Mouse (Mus musculus): ENCODE measurements around the gene Mgat5.

DNA sequence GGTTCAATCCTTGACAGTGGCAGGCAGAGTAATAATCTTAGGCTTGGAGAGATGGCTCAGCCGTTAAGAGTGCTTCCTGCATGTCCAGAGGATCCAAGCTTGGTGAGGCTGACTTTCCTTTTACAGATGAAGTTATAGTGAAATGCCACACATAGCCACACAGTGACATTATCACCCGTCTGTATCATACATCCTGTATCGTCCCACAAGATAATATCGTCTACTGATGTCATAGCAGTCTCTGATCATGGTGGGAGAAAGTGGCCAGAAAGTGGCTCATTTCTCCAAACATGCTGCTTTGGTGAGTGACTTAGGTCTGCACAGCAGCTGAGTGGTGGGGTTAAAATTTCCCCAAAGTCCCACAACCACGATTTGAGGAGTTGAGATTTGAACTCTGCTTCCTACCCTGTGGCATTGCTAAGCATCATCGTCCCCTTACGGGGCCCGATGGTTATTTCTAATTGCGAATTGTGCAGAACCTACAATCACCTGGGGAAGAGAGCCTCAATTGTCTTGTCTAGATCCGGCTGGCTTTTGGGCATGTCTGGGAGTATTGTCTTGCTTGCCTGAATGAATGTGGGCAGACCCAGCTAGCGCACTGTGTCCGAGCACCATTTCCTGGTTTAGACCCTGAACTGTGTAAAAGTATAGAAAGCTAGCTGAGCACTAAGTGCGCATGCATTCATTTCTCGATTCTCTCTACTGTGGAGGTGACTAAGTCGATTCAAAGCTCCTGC, 37.5 kb downstream of the Mgat5 start:
- TF ChIP-seq POLR2A (IDR thresholded peaks at IDR 0.05; ENCODE audit: borderline replicate concordance, insufficient read depth, low read length) = no peak
- TF ChIP-seq CTCF (IDR thresholded peaks at IDR 0.05; ENCODE audit: borderline replicate concordance, insufficient read depth, low read depth, low read length) = no peak
